Comparison of ENCODE assay signal across 18 mouse cellular contexts in the genomic region with DNA sequence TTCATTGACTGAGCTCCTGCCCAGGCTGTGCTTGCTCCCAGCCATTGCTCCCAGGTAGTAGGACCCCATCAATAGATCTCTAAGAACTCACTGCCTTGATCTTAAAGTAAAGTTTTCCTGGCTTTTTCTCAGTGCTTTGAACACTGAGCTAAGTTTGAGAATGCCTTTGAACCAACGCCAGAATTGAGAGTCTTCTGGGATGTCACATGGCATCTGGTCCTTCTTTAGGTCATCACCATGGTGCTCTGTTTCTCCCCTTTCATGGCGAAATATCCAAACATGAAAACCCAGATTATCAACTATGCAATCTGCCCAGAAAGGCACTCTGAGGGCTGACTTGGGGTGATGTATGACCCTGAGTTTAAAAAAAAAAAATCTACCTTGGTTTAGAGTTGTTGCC.
"Had no signal": no experiment of that assay in that cellular context is flagged by ENCODE, and none has a peak within 500 bp of the region (broad histone marks: within the 10 kb centered on the region; RNA-seq: fewer than 3 reads in every experiment).

No protein-coding gene starts in this region.

- H3K4me1 ChIP-seq: megakaryocyte, embryonic 14.5 days had no signal

- H3K4me3 ChIP-seq: megakaryocyte, embryonic 14.5 days; midbrain, embryonic 13.5 days; midbrain, embryonic 15.5 days; neural tube, embryonic 13.5 days; neural tube, embryonic 15.5 days had no signal

- H3K4me2 ChIP-seq: midbrain, embryonic 11.5 days; midbrain, embryonic 13.5 days; midbrain, embryonic 15.5 days; neural tube, embryonic 13.5 days; neural tube, embryonic 15.5 days had no signal

- H3K36me3 ChIP-seq: midbrain, embryonic 13.5 days; midbrain, embryonic 15.5 days; neural tube, embryonic 13.5 days; neural tube, embryonic 15.5 days had no signal

- H3K9ac ChIP-seq: liver, postnatal 0 days; midbrain, embryonic 13.5 days; midbrain, embryonic 15.5 days; neural tube, embryonic 13.5 days; neural tube, embryonic 15.5 days had no signal

- H3K9me3 ChIP-seq: megakaryocyte, embryonic 14.5 days; midbrain, embryonic 13.5 days; midbrain, embryonic 15.5 days; neural tube, embryonic 13.5 days; neural tube, embryonic 15.5 days had no signal

- DNase-seq: liver, postnatal 0 days; lung, adult 2 months; lung, postnatal 10 days; retina, postnatal 1 day; right cerebral cortex, adult 18-20 months; right cerebral cortex, postnatal 25 days; right cerebral cortex, postnatal 4 days; spleen, adult 18-20 months; thymus, adult 18-20 months; thymus, postnatal 14 days; thymus, postnatal 36 days had no signal

- ATAC-seq: liver, postnatal 0 days; midbrain, embryonic 13.5 days; midbrain, embryonic 15.5 days had no signal

- H3K27me3 ChIP-seq: megakaryocyte, embryonic 14.5 days; midbrain, embryonic 13.5 days; midbrain, embryonic 15.5 days; neural tube, embryonic 13.5 days; neural tube, embryonic 15.5 days had no signal

- H3K27ac ChIP-seq: macrophage; midbrain, embryonic 13.5 days; midbrain, embryonic 15.5 days; neural tube, embryonic 13.5 days; neural tube, embryonic 15.5 days had no signal
